Mouse (Mus musculus) heart, embryonic 15.5 days (tissue): ENCODE measurements around the gene Eif4h. TPM values are rescaled to one million over a fixed set of nuclear protein-coding genes. Genes with fewer than 3 reads are reported as not detected.

Experiments
- ATAC-seq: fragments of 200-750 bp; cut with Nextera tagmentation; replicated peaks from 2 replicates; pipeline ENCODE4 v1.8.0; 2017; ENCODE audit warnings: low read depth, moderate TSS enrichment; ENCODE audit not compliant: insufficient number of reproducible peaks, insufficient read depth, low FRiP score
- H3K27ac ChIP-seq: fragments of 300-500 bp; sonication (generic); 2 replicates; pipeline ENCODE4 v1.5.1; 2015; ENCODE audit warnings: mild to moderate bottlenecking, inconsistent platforms
- H3K27me3 ChIP-seq: fragments of 300-500 bp; sonication (generic); 2 replicates; pipeline ENCODE4 v1.6.1; 2015; ENCODE audit warnings: inconsistent platforms
- H3K36me3 ChIP-seq: fragments of 300-500 bp; sonication (generic); 2 replicates; pipeline ENCODE4 v1.6.1; 2015; ENCODE audit warnings: mild to moderate bottlenecking, inconsistent platforms
- H3K4me1 ChIP-seq: fragments of 300-500 bp; sonication (generic); replicated peaks from 2 replicates; pipeline ENCODE4 v1.6.1; 2015; ENCODE audit warnings: inconsistent platforms
- H3K4me2 ChIP-seq: fragments of 300-500 bp; sonication (generic); 2 replicates; pipeline ENCODE4 v1.6.1; 2015; ENCODE audit warnings: inconsistent platforms, mild to moderate bottlenecking, moderate library complexity
- H3K4me3 ChIP-seq: fragments of 300-500 bp; sonication (generic); 2 replicates; pipeline ENCODE4 v1.5.1; 2015; ENCODE audit warnings: mild to moderate bottlenecking, inconsistent platforms
- H3K9ac ChIP-seq: fragments of 300-500 bp; sonication (generic); 2 replicates; pipeline ENCODE4 v1.6.1; 2015; ENCODE audit warnings: mild to moderate bottlenecking, inconsistent platforms
- H3K9me3 ChIP-seq: fragments of 300-500 bp; sonication (generic); replicated peaks from 2 replicates; pipeline ENCODE4 v1.6.1; 2016; ENCODE audit warnings: inconsistent platforms
- WGBS: fragments of 180-500 bp; shearing (Covaris S2); methylation state at CpG from one replicate; pipeline ENCODE4 v1.1.7; 2015; ENCODE audit warnings: mixed read lengths; 5-methylcytosine and 5-hydroxymethylcytosine counted together
- polyA plus RNA-seq: library from polyadenylated mRNA; unstranded; fragments of >200 nt; fragmentation: Nextera tagmentation; extraction: Ambion mirVana; gene quantifications from 2 replicates; pipeline ENCODE4 v1.2.1, GENCODE M21; 2015

Eif4h gene
- polyA plus RNA-seq, 1 experiment from 2014 or later: 273 TPM

DNA sequence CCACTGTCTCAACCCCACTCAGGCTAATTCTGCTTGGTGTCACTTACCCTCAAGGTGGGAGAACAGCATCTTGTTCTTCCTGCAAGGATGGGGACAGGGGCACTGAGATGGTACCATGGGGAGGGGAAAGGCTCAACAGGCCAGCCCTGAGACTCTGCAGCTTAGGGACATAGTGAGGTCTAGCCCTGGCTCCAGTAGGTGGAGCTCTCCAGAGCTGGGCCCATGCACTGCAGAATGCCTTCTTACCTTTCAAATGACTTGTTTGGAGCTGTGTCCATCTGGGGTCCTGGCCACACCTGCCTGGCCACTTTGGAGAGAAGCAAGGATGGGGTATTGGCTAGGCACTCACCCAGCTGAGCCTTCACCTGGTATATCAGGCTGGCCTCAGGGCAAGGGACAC is 33.0 kb downstream of the Eif4h start:
- Histone ChIP-seq H3K4me3 (no peak overlapping the region), H3K4me2 (no peak overlapping the region), H3K9ac (no peak overlapping the region), H3K27ac (no peak overlapping the region), H3K4me1 (no peaks in the 10 kb centered on the region; the same call in 1 of the 2 replicates), H3K27me3 (no peaks in the 10 kb centered on the region), H3K36me3 (no peaks in the 10 kb centered on the region), H3K9me3 (no peaks in the 10 kb centered on the region)
- ATAC-seq: no peak

DNA sequence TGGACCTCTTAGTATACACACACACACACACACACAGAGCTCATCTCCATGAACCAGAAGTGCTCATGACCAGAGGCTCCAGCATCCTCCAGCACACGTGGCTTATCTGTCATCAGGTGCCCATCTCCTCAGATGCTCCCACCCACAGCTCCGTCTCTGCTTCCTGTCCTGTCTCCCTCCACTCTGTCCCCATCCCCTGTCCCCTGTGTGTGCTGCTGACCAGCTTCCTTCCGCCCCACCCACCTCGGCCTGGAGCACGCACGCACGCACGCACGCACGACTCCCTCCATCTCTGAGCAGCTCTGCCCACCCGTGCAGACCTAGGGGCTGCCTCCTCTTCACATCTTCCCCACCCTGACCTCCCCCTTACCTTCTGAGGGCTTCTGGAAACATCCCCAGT is 34.9 kb downstream of the Eif4h start:
- H3K9ac ChIP-seq: no peak overlapping the region
- H3K4me2 ChIP-seq: no peak overlapping the region
- H3K36me3 ChIP-seq: peaks cover 2% of the 10 kb centered on the region; the same call in 1 of the 2 replicates
- ATAC-seq: no peak
- no peaks in the 10 kb centered on the region for H3K9me3 ChIP-seq
- no peaks in the 10 kb centered on the region for H3K27me3 ChIP-seq
- H3K27ac ChIP-seq: no peak overlapping the region
- 79% methylated on average over 11 of the region's 11 CpGs for WGBS
- no peaks in the 10 kb centered on the region; the same call in 1 of the 2 replicates for H3K4me1 ChIP-seq
- H3K4me3 ChIP-seq: no peak overlapping the region

DNA sequence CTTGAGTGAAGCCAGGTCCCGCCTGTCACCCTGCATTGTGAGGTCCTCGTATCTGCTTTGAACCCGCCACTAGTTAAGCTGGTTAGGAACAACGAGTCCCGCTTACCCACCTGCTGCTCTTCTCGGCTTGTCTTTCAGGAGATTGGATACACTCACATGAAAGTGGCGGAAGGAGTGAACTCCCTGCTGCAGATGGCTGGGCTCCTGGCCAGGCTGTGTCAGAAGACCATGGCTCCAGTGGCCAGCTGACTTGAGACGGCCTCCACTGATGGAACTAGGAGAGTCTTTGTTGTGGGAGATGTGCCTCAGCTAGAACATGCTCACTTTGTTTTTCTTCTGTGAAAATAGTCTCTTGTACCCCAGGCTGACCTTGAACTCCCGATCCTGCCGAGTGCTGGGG is 41.6 kb downstream of the Eif4h start:
- no peak overlapping the region for H3K4me3 ChIP-seq
- no peak overlapping the region for H3K9ac ChIP-seq
- 80% methylated on average over 10 of the region's 10 CpGs for WGBS
- no peaks in the 10 kb centered on the region for H3K27me3 ChIP-seq
- peaks cover under 1% of the 10 kb centered on the region for H3K4me1 ChIP-seq
- H3K9me3 ChIP-seq: no peaks in the 10 kb centered on the region
- H3K4me2 ChIP-seq: no peak overlapping the region
- no peak overlapping the region for H3K27ac ChIP-seq
- H3K36me3 ChIP-seq: peaks cover 61% of the 10 kb centered on the region
- ATAC-seq: no peak

DNA sequence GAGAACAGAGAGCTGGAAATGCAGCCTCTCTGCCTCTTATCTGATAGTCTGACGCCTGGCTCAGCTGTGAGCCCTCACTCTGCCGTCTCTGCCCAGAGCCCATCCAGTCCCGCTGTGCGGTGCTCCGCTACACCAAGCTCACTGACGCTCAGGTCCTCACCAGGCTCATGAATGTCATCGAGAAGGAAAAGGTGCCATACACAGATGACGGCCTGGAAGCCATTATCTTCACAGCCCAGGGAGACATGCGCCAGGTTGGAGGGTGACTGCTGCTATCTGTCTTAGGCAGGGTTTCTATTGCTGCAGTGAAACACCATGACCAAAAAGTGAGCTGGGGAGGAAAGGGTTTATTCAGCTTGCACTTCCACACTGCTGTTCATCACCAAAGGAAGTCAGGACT is 46.2 kb downstream of the Eif4h start:
- peaks cover 10% of the 10 kb centered on the region for H3K4me1 ChIP-seq
- ATAC-seq: no peak
- H3K4me3 ChIP-seq: no peak overlapping the region
- no peaks in the 10 kb centered on the region for H3K27me3 ChIP-seq
- H3K9me3 ChIP-seq: no peaks in the 10 kb centered on the region
- WGBS: 53% methylated on average over 9 of the region's 9 CpGs
- no peak overlapping the region for H3K27ac ChIP-seq
- peaks cover 69% of the 10 kb centered on the region for H3K36me3 ChIP-seq
- H3K9ac ChIP-seq: no peak overlapping the region
- no peak overlapping the region for H3K4me2 ChIP-seq

DNA sequence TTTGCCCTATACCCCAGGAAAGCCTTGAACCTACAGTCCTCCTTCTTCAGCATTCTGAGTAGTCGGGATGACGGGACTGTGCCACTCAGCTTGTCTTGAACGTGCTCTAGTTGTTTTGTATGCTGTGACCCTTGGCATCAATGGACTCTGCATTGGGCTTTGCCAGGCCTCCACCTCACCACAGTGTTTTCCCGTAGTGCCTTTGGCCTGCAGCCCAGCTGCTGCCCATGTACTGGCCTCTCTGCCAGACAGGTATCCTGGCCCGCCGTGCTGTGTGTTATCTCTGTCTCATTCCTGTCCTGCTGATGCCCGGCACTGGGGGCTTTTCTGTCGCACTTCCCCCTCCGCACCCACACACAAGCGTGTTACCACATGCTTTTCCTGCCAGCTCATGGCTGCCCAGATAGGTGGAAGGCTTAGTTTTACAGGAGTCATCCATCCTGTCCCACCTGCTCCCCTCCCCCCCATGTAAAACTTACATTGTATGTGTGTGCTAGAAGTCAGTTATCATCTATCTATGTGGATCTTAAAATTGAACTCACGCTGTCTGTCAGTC is 47.2 kb downstream of the Eif4h start:
- H3K9me3 ChIP-seq: no peaks in the 10 kb centered on the region
- no peak overlapping the region for H3K27ac ChIP-seq
- no peak overlapping the region for H3K4me3 ChIP-seq
- WGBS: 56% methylated on average over 11 of the region's 11 CpGs
- H3K4me2 ChIP-seq: no peak overlapping the region
- no peaks in the 10 kb centered on the region for H3K27me3 ChIP-seq
- peaks cover 59% of the 10 kb centered on the region for H3K36me3 ChIP-seq
- no peak overlapping the region for H3K9ac ChIP-seq
- H3K4me1 ChIP-seq: peaks cover 10% of the 10 kb centered on the region
- peak; percentile 44; the same call in 1 of the 2 replicates for ATAC-seq

DNA sequence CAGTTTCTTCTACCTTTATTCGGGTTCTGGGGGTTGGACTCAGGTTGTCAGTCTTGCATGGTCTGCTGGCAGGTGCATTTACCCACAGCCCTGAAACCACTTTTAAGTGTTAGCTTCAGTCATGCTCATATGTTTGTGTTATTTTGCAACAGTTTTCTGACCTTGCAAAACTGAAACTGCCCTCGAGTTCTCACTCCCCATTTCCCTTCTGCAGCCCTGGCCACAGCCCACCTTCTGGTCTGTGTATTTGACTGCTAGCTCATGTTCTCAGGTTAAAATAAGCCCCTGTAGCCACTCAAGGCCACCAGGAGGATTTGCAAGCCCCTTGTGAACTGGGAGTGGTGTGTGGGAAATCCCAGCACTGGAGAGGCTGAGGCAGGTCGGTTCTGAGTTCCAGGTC is 49.4 kb downstream of the Eif4h start:
- H3K9ac ChIP-seq: no peak overlapping the region

DNA sequence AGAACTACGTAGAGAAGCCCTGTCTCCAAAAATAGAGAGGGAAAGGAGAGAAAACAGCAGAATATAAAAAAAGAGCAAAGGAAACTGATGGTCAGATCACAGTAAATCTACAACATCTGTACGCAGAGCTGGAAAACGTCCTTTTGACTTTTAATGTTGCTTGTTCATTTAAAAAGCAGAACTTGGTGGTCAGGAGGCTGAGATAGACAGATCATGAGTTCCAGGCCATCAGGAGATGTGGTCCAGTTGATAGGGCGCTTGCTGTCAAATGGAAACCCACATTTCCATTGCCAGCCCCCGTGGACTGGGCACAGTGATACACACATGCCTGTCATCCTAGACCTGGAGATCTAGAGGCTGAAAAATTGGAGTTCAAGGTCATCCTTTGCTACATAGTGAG is 54.5 kb downstream of the Eif4h start:
- Histone ChIP-seq H3K4me2 (no peak overlapping the region), H3K9ac (no peak overlapping the region), H3K4me3 (no peak overlapping the region), H3K27me3 (no peaks in the 10 kb centered on the region), H3K27ac (no peak overlapping the region), H3K36me3 (no peaks in the 10 kb centered on the region), H3K4me1 (peaks cover 10% of the 10 kb centered on the region), H3K9me3 (no peaks in the 10 kb centered on the region)
- WGBS: 87% methylated on average over 5 of the region's 5 CpGs
- ATAC-seq: no peak

More for the DNA sequence above, 49.4 kb downstream of the Eif4h start:
- 75% methylated on average over 3 of the region's 3 CpGs for WGBS
- Histone ChIP-seq H3K4me3 (no peak overlapping the region), H3K4me1 (peaks cover 10% of the 10 kb centered on the region), H3K9me3 (no peaks in the 10 kb centered on the region), H3K4me2 (no peak overlapping the region), H3K27me3 (no peaks in the 10 kb centered on the region), H3K36me3 (peaks cover 37% of the 10 kb centered on the region), H3K27ac (no peak overlapping the region)
- ATAC-seq: no peak

DNA sequence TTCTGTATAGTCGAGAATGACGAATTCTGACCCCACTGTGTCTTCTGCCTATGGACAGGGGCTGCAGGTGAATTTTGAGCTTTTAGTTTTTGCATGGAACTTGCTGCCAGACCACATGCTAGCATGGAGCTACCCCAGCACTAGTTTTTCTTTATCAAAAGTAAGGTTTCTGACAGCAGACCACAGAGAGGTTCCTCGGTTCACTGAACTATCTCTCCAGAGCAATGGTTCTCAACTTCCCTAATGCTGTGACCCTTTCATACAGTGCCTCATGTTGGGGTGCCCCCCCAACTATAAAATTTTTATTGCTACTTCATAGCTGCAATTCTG is 55.4 kb downstream of the Eif4h start:
- ATAC-seq: no peak
- no peak overlapping the region for H3K27ac ChIP-seq
- H3K36me3 ChIP-seq: no peaks in the 10 kb centered on the region
- peak overlapping the region; percentile 73; the same call in 1 of the 2 replicates for H3K4me2 ChIP-seq
- H3K9ac ChIP-seq: no peak overlapping the region
- peak overlapping the region; percentile 99; the same call in 1 of the 2 replicates for H3K4me3 ChIP-seq
- 65% methylated on average over 3 of the region's 3 CpGs for WGBS
- H3K27me3 ChIP-seq: no peaks in the 10 kb centered on the region
- no peaks in the 10 kb centered on the region for H3K9me3 ChIP-seq
- peaks cover 10% of the 10 kb centered on the region for H3K4me1 ChIP-seq

DNA sequence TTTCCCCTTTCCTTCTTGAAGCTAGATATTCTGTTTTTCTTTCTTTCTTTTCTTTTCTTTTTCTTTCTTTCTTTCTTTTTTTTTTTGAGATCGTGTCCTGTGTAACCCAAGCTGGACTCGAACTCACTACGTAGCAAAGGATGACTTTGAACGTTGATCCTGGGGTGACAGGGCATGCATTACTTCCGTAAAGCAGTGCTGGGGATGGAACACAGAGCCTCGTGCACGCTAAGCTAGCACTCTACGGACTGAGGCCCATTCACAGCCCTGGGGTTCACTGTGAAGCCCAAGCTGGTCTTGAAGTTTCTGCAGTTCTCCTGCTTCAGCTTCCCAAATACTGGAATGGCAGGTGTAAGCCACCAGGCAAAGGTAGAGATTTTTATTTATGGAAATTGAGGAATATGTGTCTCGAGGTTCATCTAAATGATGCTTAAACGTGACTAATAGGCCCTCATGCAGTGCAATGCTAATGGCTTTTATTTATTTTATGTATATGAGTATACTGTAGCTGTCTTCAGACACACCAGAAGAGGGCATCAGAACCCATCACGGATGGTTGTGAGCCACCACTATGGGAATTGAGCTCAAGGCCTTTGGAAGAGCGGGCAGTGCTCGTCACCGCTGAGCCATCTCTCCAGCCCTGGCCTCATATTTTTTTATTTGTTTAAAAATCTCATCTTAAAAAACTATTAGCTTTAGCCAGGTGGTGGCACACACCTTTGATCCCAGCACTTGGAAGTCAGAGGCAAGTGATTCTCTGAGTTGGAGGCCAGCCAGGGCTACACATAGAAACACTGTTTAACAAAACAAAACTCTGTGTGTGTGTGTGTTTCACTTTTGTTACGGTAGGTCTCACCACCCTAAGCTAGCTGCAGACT is 56.0 kb downstream of the Eif4h start:
- no peaks in the 10 kb centered on the region for H3K9me3 ChIP-seq
- peak overlapping the region; percentile 73 for H3K4me2 ChIP-seq
- ATAC-seq: no peak
- peak overlapping the region; percentile 95 for H3K9ac ChIP-seq
- WGBS: 28% methylated on average over 15 of the region's 15 CpGs
- H3K27ac ChIP-seq: peak overlapping the region; percentile 74
- H3K36me3 ChIP-seq: no peaks in the 10 kb centered on the region
- H3K27me3 ChIP-seq: no peaks in the 10 kb centered on the region
- peaks cover 10% of the 10 kb centered on the region for H3K4me1 ChIP-seq
- H3K4me3 ChIP-seq: peak overlapping the region; percentile 99

DNA sequence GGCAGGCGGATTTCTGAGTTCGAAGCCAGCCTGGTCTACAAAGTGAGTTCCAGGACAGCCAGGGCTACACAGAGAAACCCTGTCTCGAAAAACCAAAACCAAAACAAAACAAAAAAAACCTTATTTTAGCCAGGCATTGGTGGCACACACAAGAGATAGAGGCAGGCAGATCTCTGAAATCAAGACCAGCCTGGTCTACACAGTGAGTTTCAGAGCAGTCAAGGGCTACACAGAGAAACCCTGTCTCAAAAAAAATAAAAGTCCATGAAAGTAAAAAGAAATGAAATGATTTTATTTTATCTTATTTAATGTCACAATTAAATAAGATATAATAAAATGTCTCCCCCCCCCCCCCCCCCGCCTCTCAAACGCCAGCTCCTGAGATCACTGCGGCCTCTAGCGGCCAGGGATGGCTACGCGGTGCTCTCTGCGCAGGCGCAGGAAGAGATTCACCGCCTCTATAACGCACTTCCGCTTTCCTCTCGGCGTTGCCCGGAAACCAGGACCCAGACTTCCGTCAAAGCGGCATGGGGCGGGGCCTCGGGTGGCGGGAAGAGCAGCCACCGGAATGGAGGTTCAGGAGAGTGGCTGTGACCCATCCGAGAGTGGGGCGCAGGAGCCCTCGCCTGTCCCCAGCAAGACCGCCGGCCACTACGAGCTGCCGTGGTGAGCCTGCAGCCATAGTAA is 56.9 kb downstream of the Eif4h start:
- WGBS: 8% methylated on average over 30 of the region's 30 CpGs
- peaks cover 10% of the 10 kb centered on the region for H3K4me1 ChIP-seq
- ATAC-seq: peak; percentile 95
- peak overlapping the region; percentile 95 for H3K9ac ChIP-seq
- no peaks in the 10 kb centered on the region for H3K9me3 ChIP-seq
- H3K4me2 ChIP-seq: peak overlapping the region; percentile 73
- peak overlapping the region; percentile 74 for H3K27ac ChIP-seq
- H3K27me3 ChIP-seq: no peaks in the 10 kb centered on the region
- no peaks in the 10 kb centered on the region for H3K36me3 ChIP-seq
- H3K4me3 ChIP-seq: peak overlapping the region; percentile 99

DNA sequence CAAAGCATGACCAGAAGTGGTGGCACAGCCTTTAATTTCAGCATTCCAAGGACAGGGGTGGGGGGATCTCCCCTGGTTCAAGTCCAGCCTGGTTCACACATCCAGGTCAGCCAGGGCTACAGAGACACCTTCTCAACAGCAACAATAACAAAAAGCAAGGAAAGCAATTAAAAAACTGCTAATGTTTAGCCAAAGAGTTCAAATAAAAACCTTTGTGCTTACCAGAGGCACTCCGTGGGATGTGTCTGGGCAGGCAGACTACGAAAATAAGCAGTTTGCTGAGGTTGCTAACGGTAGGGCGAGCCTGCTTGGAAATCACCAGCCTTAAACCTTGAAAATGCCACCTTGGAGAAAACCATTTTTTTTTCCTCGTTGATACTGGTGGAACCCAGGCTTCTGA is 58.1 kb downstream of the Eif4h start, which contains the start of gene Rfc2:
TSS of gene Rfc2 (plus strand) at position 221 of the 400 bp plus-strand sequence.
- WGBS: 76% methylated on average over 5 of the region's 5 CpGs
- H3K36me3 ChIP-seq: no peaks in the 10 kb centered on the region
- H3K9me3 ChIP-seq: no peaks in the 10 kb centered on the region

More for the DNA sequence above, 58.1 kb downstream of the Eif4h start, which contains the start of gene Rfc2:
- Histone ChIP-seq H3K9ac (no peak within 1 kb of the TSS), H3K4me1 (peaks cover 10% of the 10 kb centered on the region), H3K27me3 (no peaks in the 10 kb centered on the region), H3K27ac (no peak within 1 kb of the TSS), H3K4me2 (no peak within 1 kb of the TSS), H3K4me3 (no peak within 1 kb of the TSS)
- no peak for ATAC-seq
